Comparison of ENCODE assay signal across 34 mouse cellular contexts in the genomic region with DNA sequence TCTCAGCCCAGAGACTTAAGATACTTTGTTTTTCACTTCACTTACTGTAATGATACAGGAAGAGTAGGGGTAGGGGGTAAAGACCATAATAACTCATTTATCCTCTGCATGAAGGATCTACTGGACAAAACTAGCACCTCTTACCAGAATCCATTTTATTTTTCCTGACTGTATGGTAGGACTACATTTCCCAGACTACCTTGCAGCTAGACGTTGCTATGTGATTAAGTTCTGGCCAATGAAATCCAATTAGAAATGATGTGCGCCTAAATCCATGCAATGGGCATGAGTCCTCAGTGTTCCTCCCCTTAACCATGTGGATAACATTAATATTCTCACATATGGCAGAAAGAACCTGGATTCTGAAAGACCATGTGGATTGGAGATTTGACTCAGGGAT.
"Had no signal": no experiment of that assay in that cellular context is flagged by ENCODE, and none has a peak within 500 bp of the region (broad histone marks: within the 10 kb centered on the region; RNA-seq: fewer than 3 reads in every experiment).

No protein-coding gene starts in this region.

- H3K4me1 ChIP-seq: heart, embryonic 10.5 days; heart, embryonic 12.5 days; heart, embryonic 13.5 days; heart, embryonic 15.5 days; hindbrain, embryonic 10.5 days; hindbrain, embryonic 12.5 days; hindbrain, embryonic 13.5 days; hindbrain, embryonic 15.5 days; intestine, embryonic 15.5 days; kidney, embryonic 15.5 days had no signal

- H3K36me3 ChIP-seq: heart, embryonic 10.5 days; heart, embryonic 12.5 days; heart, embryonic 13.5 days; heart, embryonic 15.5 days; hindbrain, embryonic 10.5 days; hindbrain, embryonic 12.5 days; hindbrain, embryonic 13.5 days; hindbrain, embryonic 15.5 days; intestine, embryonic 15.5 days; kidney, embryonic 15.5 days had no signal

- H3K9ac ChIP-seq: heart, embryonic 12.5 days; heart, embryonic 13.5 days; heart, embryonic 15.5 days; hindbrain, embryonic 12.5 days; hindbrain, embryonic 13.5 days; hindbrain, embryonic 14.5 days; hindbrain, embryonic 15.5 days; intestine, embryonic 15.5 days; kidney, embryonic 15.5 days had no signal

- H3K27ac ChIP-seq: heart, embryonic 10.5 days; heart, embryonic 13.5 days; heart, embryonic 15.5 days; hindbrain, embryonic 12.5 days; hindbrain, embryonic 13.5 days; hindbrain, embryonic 14.5 days; hindbrain, embryonic 15.5 days; hindbrain, postnatal 0 days; intestine, embryonic 15.5 days; kidney, embryonic 15.5 days; kidney, postnatal 0 days; layer of hippocampus, adult 2 months; left cerebral cortex, adult 2 months had no signal

- H3K9me3 ChIP-seq: heart, embryonic 10.5 days; heart, embryonic 12.5 days; heart, embryonic 13.5 days; heart, embryonic 15.5 days; hindbrain, embryonic 10.5 days; hindbrain, embryonic 12.5 days; hindbrain, embryonic 13.5 days; hindbrain, embryonic 15.5 days; intestine, embryonic 15.5 days; kidney, embryonic 15.5 days had no signal

- DNase-seq: heart, postnatal 10 days; heart, postnatal 14 days; heart, postnatal 36 days; kidney, adult 11 months; kidney, adult 2 months; kidney, adult 8-10 months; kidney, adult 9 months; kidney, postnatal 10 days; kidney, postnatal 14 days; kidney, postnatal 25 days; kidney, postnatal 36 days; kidney, postnatal 4 days; layer of hippocampus, adult 9-11 months; layer of hippocampus, postnatal 36 days had no signal

- H3K4me3 ChIP-seq: heart, embryonic 10.5 days; heart, embryonic 12.5 days; heart, embryonic 13.5 days; heart, embryonic 15.5 days; hindbrain, embryonic 10.5 days; hindbrain, embryonic 12.5 days; hindbrain, embryonic 13.5 days; hindbrain, embryonic 15.5 days; intestine, embryonic 15.5 days; kidney, embryonic 15.5 days; layer of hippocampus, adult 2 months; left cerebral cortex, adult 2 months had no signal

- ATAC-seq: hindbrain, embryonic 16.5 days; hindbrain, postnatal 0 days; inflammation-experienced regulatory T-cells, adult 6 months; intestine, embryonic 15.5 days; intestine, embryonic 16.5 days; intestine, postnatal 0 days had no signal

- H3K27me3 ChIP-seq: heart, embryonic 12.5 days; heart, embryonic 13.5 days; heart, embryonic 15.5 days; hindbrain, embryonic 12.5 days; hindbrain, embryonic 13.5 days; hindbrain, embryonic 15.5 days; intestine, embryonic 15.5 days; kidney, embryonic 15.5 days had no signal

- H3K4me2 ChIP-seq: heart, embryonic 11.5 days; heart, embryonic 12.5 days; heart, embryonic 13.5 days; heart, embryonic 15.5 days; hindbrain, embryonic 12.5 days; hindbrain, embryonic 13.5 days; hindbrain, embryonic 14.5 days; hindbrain, embryonic 15.5 days; intestine, embryonic 15.5 days; kidney, embryonic 15.5 days had no signal
